Mouse (Mus musculus): ENCODE measurements around the gene Pgghg. TPM values are rescaled to one million over a fixed set of nuclear protein-coding genes. Genes with fewer than 3 reads are reported as not detected.
"Not testable (repeated sequence)": the region's sequence is repeated elsewhere in the genome, so short reads cannot be mapped to it uniquely, and the experiment has no call there.

The Pgghg gene
- polyA plus RNA-seq, 1 experiment from 2014 or later = 4.6 TPM

- not testable (repeated sequence) for H3K4me2 ChIP-seq (ENCODE audit: low read depth, low read length); H3K27ac ChIP-seq (ENCODE audit: low read depth, low read length); ATAC-seq (ENCODE audit: low read depth); H3K9ac ChIP-seq (replicated peaks; ENCODE audit: low read depth, low read length); H3K36me3 ChIP-seq (ENCODE audit: control insufficient read depth, insufficient read depth, low read length); H3K27me3 ChIP-seq (ENCODE audit: control insufficient read depth, insufficient read depth, low read length); H3K4me3 ChIP-seq (ENCODE audit: low read depth, low read length); H3K9me3 ChIP-seq (ENCODE audit: control insufficient read depth, low read length); H3K4me1 ChIP-seq (ENCODE audit: control insufficient read depth, insufficient read depth, low read length)
- WGBS = 12% methylated on average over 3 of the region's 3 CpGs
Observed at GRCm38 (mm10) chr7:140968710-140969109, 27.5 kb downstream of the Pgghg start.

GRCm38 (mm10) chr7:140970931-140971330 is 29.7 kb downstream of the Pgghg start:
- 46% methylated on average over 7 of the region's 7 CpGs for WGBS
- H3K4me3 ChIP-seq (ENCODE audit: low read depth, low read length) = no peak overlapping the region
- H3K27ac ChIP-seq (ENCODE audit: low read depth, low read length) = no peak overlapping the region
- H3K27me3 ChIP-seq (ENCODE audit: control insufficient read depth, insufficient read depth, low read length) = no peaks in the 10 kb centered on the region
- H3K9ac ChIP-seq (replicated peaks; ENCODE audit: low read depth, low read length) = no peak overlapping the region
- ATAC-seq (ENCODE audit: low read depth) = no peak
- H3K9me3 ChIP-seq (ENCODE audit: control insufficient read depth, low read length) = no peaks in the 10 kb centered on the region
- no peaks in the 10 kb centered on the region for H3K4me1 ChIP-seq (ENCODE audit: control insufficient read depth, insufficient read depth, low read length)
- no peaks in the 10 kb centered on the region for H3K36me3 ChIP-seq (ENCODE audit: control insufficient read depth, insufficient read depth, low read length)
- H3K4me2 ChIP-seq (ENCODE audit: low read depth, low read length) = no peak overlapping the region

GRCm38 (mm10) chr7:140971479-140972171 is 30.4 kb downstream of the Pgghg start:
- Histone ChIP-seq H3K9me3 (ENCODE audit: control insufficient read depth, low read length) (no peaks in the 10 kb centered on the region), H3K27ac (ENCODE audit: low read depth, low read length) (no peak overlapping the region), H3K4me3 (ENCODE audit: low read depth, low read length) (no peak overlapping the region), H3K4me2 (ENCODE audit: low read depth, low read length) (no peak overlapping the region), H3K36me3 (ENCODE audit: control insufficient read depth, insufficient read depth, low read length) (no peaks in the 10 kb centered on the region), H3K27me3 (ENCODE audit: control insufficient read depth, insufficient read depth, low read length) (no peaks in the 10 kb centered on the region), H3K4me1 (ENCODE audit: control insufficient read depth, insufficient read depth, low read length) (no peaks in the 10 kb centered on the region), H3K9ac (replicated peaks; ENCODE audit: low read depth, low read length) (no peak overlapping the region)
- no peak for ATAC-seq (ENCODE audit: low read depth)
- WGBS = 83% methylated on average over 8 of the region's 8 CpGs

DNA sequence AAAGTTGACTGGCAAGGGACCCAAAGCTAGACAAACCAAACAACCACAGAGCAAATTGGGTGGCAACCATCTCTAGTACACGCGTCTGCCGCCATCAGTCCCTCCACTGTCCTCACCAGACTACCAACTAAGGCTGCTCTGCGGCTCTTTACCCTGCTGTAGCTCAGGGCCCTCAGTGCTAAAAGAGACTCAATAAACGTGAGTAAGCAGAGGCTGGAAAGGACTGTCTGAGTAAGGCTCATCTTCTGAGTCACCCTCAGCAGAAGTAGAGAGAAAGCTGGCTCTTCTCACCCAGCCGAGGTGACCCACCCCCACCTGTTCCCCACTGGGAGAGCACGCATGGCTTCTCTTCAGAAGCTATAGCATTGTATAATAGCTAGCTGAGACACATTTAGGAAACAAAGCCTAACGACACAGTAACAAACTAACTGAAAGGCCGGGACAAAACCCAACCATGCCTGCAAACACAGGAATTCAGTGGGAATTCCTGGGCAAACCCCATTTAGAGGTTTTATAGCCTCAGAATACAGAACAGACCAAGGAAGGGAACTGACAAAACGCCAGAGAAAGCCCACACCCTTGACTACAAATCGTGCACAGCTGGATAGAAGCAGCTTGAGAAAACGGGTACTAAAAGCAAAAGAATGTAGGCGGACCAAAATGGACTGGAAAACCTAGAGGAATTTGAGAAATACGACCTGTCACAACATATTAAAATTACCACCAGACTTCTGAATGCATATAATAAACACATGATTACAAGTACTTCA is 32.4 kb downstream of the Pgghg start:
- no peaks in the 10 kb centered on the region for H3K9me3 ChIP-seq (ENCODE audit: control insufficient read depth, low read length)
- no peak overlapping the region for H3K9ac ChIP-seq (replicated peaks; ENCODE audit: low read depth, low read length)
- H3K27ac ChIP-seq (ENCODE audit: low read depth, low read length) = no peak overlapping the region
- H3K4me2 ChIP-seq (ENCODE audit: low read depth, low read length) = no peak overlapping the region
- no peaks in the 10 kb centered on the region for H3K36me3 ChIP-seq (ENCODE audit: control insufficient read depth, insufficient read depth, low read length)
- H3K4me1 ChIP-seq (ENCODE audit: control insufficient read depth, insufficient read depth, low read length) = no peaks in the 10 kb centered on the region
- ATAC-seq (ENCODE audit: low read depth) = no peak
- H3K27me3 ChIP-seq (ENCODE audit: control insufficient read depth, insufficient read depth, low read length) = no peaks in the 10 kb centered on the region
- no peak overlapping the region for H3K4me3 ChIP-seq (ENCODE audit: low read depth, low read length)
- 9% methylated on average over 14 of the region's 14 CpGs for WGBS

- no peak overlapping the region for H3K27ac ChIP-seq (ENCODE audit: low read depth, low read length)
- no peaks in the 10 kb centered on the region for H3K4me1 ChIP-seq (ENCODE audit: control insufficient read depth, insufficient read depth, low read length)
- no peak for ATAC-seq (ENCODE audit: low read depth)
- no peaks in the 10 kb centered on the region for H3K36me3 ChIP-seq (ENCODE audit: control insufficient read depth, insufficient read depth, low read length)
- no peak overlapping the region for H3K4me3 ChIP-seq (ENCODE audit: low read depth, low read length)
- 21% methylated on average over 9 of the region's 9 CpGs for WGBS
- no peaks in the 10 kb centered on the region for H3K27me3 ChIP-seq (ENCODE audit: control insufficient read depth, insufficient read depth, low read length)
- no peaks in the 10 kb centered on the region for H3K9me3 ChIP-seq (ENCODE audit: control insufficient read depth, low read length)
- H3K9ac ChIP-seq (replicated peaks; ENCODE audit: low read depth, low read length) = no peak overlapping the region
- no peak overlapping the region for H3K4me2 ChIP-seq (ENCODE audit: low read depth, low read length)
Observed at GRCm38 (mm10) chr7:140974940-140975339, 33.7 kb downstream of the Pgghg start.

GRCm38 (mm10) chr7:140975465-140975864 is 34.3 kb downstream of the Pgghg start:
- Histone ChIP-seq H3K4me2 (ENCODE audit: low read depth, low read length) (no peak overlapping the region), H3K9ac (replicated peaks; ENCODE audit: low read depth, low read length) (no peak overlapping the region), H3K9me3 (ENCODE audit: control insufficient read depth, low read length) (no peaks in the 10 kb centered on the region), H3K4me3 (ENCODE audit: low read depth, low read length) (no peak overlapping the region), H3K27me3 (ENCODE audit: control insufficient read depth, insufficient read depth, low read length) (no peaks in the 10 kb centered on the region), H3K27ac (ENCODE audit: low read depth, low read length) (no peak overlapping the region), H3K4me1 (ENCODE audit: control insufficient read depth, insufficient read depth, low read length) (no peaks in the 10 kb centered on the region), H3K36me3 (ENCODE audit: control insufficient read depth, insufficient read depth, low read length) (no peaks in the 10 kb centered on the region)
- ATAC-seq (ENCODE audit: low read depth) = no peak
- WGBS = 24% methylated on average over 3 of the region's 3 CpGs

DNA sequence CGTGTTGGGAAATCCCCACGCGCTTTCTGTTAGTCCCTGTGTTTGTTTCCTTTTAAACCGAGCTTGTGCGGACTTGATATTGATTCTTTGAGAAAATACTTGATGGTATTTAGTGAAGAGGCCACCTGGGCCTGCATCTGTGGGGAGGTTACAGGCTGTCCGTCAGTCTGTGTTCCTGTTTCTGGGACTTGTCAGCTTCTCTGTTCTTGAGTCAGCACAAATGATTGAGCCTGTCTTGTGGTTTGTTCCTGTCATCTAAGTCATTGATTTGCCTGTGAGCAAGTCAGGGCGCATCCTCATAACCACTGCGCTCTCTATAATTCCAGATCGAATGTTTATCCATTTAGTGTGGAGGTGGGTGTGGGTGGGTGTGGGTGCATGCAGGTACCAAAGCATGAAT is 35.5 kb downstream of the Pgghg start:
- H3K36me3 ChIP-seq (ENCODE audit: control insufficient read depth, insufficient read depth, low read length); H3K9ac ChIP-seq (replicated peaks; ENCODE audit: low read depth, low read length); H3K4me2 ChIP-seq (ENCODE audit: low read depth, low read length); H3K27me3 ChIP-seq (ENCODE audit: control insufficient read depth, insufficient read depth, low read length); H3K27ac ChIP-seq (ENCODE audit: low read depth, low read length); H3K4me3 ChIP-seq (ENCODE audit: low read depth, low read length); ATAC-seq (ENCODE audit: low read depth); H3K4me1 ChIP-seq (ENCODE audit: control insufficient read depth, insufficient read depth, low read length); H3K9me3 ChIP-seq (ENCODE audit: control insufficient read depth, low read length): not testable (repeated sequence)
- WGBS = 90% methylated on average over 9 of the region's 9 CpGs

GRCm38 (mm10) chr7:140981704-140982103 is 40.5 kb downstream of the Pgghg start:
- Histone ChIP-seq H3K4me1 (ENCODE audit: control insufficient read depth, insufficient read depth, low read length) (no peaks in the 10 kb centered on the region), H3K9ac (replicated peaks; ENCODE audit: low read depth, low read length) (no peak overlapping the region), H3K9me3 (ENCODE audit: control insufficient read depth, low read length) (no peaks in the 10 kb centered on the region), H3K4me3 (ENCODE audit: low read depth, low read length) (no peak overlapping the region), H3K36me3 (ENCODE audit: control insufficient read depth, insufficient read depth, low read length) (no peaks in the 10 kb centered on the region), H3K27ac (ENCODE audit: low read depth, low read length) (no peak overlapping the region), H3K27me3 (ENCODE audit: control insufficient read depth, insufficient read depth, low read length) (no peaks in the 10 kb centered on the region), H3K4me2 (ENCODE audit: low read depth, low read length) (no peak overlapping the region)
- 94% methylated on average over 8 of the region's 8 CpGs for WGBS
- no peak for ATAC-seq (ENCODE audit: low read depth)

DNA sequence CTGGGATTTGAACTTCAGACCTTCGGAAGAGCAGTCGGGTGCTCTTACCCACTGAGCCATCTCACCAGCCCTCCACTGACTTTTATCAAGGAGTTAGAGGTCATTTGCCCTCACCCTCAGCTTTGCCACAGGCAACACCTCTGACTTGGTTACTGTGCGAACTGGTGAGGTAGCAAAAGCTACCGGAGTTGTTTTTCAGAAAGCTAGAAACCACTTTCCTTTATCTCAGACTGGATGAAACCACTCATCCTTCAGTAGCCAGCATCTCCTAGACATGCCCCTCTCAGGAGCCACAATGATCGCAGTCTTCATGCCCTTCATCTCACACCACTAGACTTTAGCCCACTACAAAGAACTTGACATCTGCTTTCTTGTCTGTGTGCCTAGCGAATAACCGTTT is 41.8 kb downstream of the Pgghg start:
- no peaks in the 10 kb centered on the region for H3K36me3 ChIP-seq (ENCODE audit: control insufficient read depth, insufficient read depth, low read length)
- no peak overlapping the region for H3K4me2 ChIP-seq (ENCODE audit: low read depth, low read length)
- H3K4me3 ChIP-seq (ENCODE audit: low read depth, low read length) = no peak overlapping the region
- no peaks in the 10 kb centered on the region for H3K27me3 ChIP-seq (ENCODE audit: control insufficient read depth, insufficient read depth, low read length)
- no peaks in the 10 kb centered on the region for H3K9me3 ChIP-seq (ENCODE audit: control insufficient read depth, low read length)
- no peak for ATAC-seq (ENCODE audit: low read depth)
- WGBS = 95% methylated on average over 7 of the region's 7 CpGs
- H3K9ac ChIP-seq (replicated peaks; ENCODE audit: low read depth, low read length) = no peak overlapping the region
- no peak overlapping the region for H3K27ac ChIP-seq (ENCODE audit: low read depth, low read length)
- no peaks in the 10 kb centered on the region for H3K4me1 ChIP-seq (ENCODE audit: control insufficient read depth, insufficient read depth, low read length)

Data from neural tube, embryonic 14.5 days (tissue).